Mouse (Mus musculus) kidney, adult 2 months (tissue): ENCODE data around the gene Rac1.

Experiments used
- CTCF ChIP-seq: fragments of 200-500 bp; conservative IDR thresholded peaks from 2 replicates; pipeline ENCODE4 v1.5.1; 2011; ENCODE audit warnings: low read depth, mild to moderate bottlenecking, control low read depth, low read length, moderate library complexity, mixed read lengths; ENCODE audit not compliant: insufficient read depth, insufficient read length
- POLR2A ChIP-seq: fragments of 200-500 bp; IDR thresholded peaks from one replicate; pipeline ENCODE4 v1.6.1; 2011; ENCODE audit warnings: low read depth, low read length, control low read depth

- no peak for TF ChIP-seq POLR2A
- TF ChIP-seq CTCF: no peak
These were observed 33.2 kb upstream of the Rac1 start for GRCm38 (mm10) chr5:143561009-143561408.
